Mouse (Mus musculus) forelimb bud, embryonic 11.5 days (tissue): ENCODE data around the gene Zc3h10.
"Not testable (repeated sequence)": the region's sequence is repeated elsewhere in the genome, so short reads cannot be mapped to it uniquely, and the experiment has no call there.

Experiments
- DNase-seq: peaks from one replicate; pipeline ENCODE4 v3.0.0-alpha.2; 2012; ENCODE audit warnings: low read depth, low spot score

Zc3h10 gene

DNA sequence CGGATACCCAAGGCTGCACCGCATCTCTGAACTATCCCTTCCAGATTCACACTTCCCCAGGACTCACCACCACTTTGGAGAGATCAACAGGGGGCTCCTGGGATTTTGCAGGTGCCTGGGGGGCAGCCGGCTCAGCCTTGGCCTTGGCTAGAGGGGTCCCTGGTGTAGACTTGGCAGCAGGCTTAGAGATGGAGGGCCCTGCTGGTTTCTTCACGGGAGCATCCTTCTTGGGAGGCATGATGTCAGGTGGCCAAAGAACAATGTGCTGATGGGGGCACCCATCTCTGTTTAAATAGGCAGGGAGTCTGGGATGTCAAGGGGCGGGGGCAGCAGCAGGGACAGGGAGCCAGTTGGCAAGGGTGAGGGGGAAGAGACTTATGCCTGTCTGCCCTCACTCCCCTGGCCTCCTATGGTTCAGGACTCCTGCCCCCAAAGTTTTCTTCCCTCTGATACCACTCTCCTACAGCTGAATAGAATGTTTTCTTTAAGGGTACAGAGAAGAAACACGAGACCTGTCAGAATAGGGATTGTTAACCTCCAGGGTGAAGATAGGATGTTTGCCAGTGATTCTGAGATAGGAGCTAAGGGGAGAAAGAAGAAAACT is 50.3 kb downstream of the Zc3h10 start:
- no peak for DNase-seq

DNA sequence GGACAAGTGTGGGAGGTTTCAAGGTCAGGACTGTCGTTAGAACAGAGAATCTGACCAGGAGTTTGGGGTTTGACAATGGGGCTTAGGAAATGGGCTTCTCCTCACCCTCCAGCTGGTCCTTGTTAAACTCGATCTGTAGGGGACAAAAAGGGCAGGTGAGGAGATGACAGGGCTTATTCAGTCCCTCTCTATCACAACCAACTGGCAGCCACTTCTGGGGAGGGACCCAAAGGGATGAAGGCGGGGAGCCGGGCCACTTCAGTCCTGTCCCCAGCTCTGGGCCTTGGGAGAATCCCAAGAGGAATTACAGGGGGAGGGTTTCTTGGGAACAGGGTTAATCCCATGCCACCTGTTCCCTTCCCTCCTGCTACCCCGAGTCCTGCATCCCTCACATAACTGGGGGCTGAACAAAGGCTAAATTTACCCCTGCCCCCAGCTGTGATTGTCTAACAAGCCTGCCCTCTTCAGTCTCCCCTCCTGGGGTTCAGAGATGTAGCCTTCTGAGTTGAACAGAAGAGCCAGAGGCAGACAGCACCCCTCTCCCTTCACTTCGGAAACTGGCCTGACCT is 51.0 kb downstream of the Zc3h10 start:
- no peak for DNase-seq

DNA sequence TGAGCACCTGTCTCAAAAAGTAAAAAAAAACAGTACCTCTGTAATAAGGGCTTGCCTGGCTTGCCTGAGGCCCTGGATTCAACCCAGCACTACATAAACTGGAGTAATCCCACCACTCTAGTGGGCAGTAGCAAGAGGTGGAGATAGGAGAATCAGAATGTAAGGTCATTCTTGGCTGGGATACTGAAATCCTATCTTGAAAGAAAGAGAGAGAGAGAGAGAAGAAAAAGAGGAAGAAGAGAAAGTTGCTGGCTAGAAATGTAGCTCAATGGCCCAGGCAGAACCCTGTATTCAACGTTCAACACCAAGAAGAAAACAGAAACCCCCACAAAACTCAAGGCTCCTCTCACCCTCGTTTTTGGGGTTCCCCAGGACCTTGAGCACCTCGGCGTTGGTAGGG is 51.7 kb downstream of the Zc3h10 start:
- no peak for DNase-seq

DNA sequence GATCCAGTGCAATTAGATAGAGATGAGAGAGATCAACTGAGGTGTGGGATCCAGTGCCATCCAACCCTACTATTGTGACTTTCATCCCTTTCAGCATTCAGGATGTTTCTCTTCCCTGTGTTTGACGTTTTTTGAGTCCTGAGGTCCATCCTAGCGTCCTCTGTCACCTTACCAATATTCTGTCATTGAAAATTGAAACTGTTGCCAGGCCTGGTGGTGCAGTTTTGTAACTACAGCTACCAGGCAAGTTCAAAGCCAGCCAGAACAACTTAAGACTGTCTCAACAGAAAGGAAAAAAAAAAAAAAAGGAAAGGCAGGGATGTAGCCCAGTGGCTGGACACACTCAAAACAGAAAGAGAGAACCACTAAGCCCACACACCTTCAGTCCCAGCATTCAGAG is 52.3 kb downstream of the Zc3h10 start:
- DNase-seq, result no peak

DNA sequence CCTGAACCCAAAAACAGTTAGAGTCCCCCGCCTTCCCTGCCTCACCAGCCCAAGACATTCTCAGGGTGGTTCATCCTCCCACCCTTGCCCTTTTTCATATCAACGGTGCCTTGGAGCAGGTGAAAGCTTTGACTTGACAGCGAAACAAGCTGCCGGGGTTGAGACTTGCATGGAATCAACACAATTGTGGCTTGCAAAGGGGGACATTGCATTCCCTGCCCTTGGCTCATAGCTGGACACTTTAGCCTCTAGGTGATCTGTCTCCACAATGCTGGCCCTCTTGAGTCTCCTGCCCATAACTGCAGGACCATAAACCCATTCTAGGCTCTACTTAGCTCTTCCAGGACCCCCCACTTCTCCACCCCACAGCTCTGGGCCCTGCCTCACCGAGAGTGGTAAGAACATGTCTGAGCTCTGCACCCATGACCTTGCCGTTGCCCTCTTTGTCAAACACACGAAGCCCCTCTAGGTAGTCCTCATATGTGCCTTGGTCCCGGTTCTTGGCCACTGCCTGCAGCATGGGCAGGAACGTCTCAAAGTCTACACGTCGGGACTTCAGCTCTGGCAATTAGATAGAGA is 52.8 kb downstream of the Zc3h10 start:
- DNase-seq, result no peak

DNA sequence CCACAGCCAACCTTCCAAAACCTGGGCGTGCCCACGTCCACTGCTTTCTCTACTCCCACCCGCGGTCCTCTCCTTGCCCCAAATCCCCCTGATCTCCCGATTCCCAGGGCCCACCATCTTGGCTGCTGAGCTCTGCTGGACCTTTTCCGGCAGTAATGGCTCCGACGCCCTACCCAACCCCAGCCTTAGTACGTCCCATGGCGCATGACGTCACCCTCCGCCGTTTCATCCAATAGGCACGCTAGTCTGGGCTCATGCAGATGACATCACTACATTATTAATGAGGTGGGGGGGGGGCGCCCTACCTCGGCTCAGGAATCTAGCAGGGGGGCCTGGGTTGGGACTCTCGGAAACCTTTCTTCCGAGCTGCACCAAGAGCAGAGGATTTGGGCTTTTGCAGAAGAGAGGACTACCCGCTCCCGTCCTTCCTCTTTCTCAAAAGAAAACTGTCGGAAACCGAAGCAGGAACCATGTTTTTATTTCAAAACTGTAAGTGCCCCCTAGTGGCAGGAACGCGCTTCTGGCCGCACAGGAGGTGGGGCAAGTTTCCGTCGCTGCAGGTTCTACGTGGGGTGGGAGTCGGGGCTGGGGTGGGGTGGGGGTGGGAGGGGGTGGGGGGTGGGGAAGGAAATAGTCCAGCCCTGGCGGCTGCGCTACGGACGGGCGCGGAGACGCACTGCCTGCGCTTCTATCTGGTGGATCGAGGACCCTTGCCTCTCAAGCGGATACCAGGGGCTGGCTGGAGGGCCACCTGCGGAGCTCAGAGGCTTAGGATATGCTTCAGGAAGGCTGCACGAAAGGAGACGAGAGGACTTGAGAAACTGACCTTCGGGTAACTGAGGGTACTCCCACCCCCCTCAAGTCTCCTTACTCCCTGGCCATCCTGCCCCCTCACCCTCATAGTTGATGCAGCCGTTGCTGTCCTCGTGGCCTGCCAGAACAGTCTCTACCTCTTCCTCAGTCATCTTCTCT is 53.6 kb downstream of the Zc3h10 start, which contains the start of gene Myl6:
Gene Myl6, minus strand, starts transcription at position 451 of the 972 bp plus-strand sequence.
- peak; percentile 99 for DNase-seq

DNA sequence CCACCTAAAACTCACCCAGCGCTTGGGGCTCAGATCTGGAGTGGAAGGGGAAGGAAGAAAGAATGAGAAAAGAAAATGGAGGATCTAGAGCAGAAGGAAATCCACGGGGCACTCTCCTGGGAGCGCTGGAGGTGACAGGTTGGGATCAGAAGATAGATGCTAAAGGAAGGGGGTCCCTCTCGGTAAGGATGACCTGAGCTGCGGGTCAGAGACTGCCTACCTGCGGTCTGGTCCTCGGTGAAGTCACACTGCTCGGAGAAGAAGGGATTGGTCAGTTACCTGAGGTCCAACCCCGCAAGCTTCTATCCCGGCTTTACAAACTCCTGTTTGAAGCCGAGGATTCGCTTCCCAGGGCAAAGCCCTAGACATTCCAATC is 54.3 kb downstream of the Zc3h10 start:
- DNase-seq, result no peak

DNA sequence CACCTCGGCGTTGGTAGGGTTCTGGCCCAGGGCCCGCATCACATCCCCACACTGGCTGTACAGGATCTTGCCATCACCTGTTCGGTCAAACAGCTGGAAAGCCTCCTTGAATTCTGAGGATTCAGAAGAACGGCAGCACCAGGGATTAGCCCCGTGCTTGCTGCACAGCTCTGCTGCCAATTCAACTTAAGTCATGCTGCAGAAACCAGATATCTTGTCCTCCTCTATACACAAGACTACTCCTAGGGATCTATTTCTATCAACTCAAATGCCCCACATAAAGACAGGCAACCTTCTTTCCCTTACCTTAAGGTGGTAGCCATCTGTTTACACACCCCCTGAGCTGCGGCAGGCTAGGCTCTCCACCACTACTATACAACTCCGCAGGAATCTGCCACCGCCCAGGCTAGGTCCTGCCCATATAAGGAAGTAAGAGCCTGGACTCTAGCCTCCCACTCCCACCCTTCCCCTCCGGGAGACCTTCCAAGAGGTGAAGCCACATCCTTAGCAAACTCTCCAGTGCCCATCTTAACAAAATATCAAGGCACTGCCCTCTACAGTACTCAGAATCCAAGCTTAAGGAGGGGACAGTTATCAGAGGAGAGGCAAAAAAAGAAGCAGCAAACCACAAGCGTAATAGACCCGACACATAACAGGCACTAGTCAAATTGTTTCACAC is 54.8 kb downstream of the Zc3h10 start:
- peak; percentile 36 for DNase-seq

DNA sequence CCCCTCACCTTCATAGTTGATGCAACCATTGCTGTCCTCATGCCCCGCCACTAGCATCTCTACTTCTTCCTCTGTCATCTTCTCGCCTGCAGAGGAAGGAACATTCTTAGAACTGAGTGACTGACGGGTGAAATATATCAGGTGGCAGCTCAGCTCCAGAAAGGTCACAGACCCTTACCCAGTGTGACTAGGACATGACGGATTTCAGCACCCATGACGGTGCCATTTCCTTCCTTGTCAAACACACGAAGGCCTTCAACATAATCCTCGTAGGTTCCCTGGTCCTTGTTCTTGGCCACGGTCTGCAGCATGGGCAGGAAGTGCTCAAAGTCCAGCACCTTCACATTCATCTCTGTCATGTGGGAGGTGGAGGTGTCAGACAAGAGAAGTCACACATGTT is 55.5 kb downstream of the Zc3h10 start:
- not testable (repeated sequence) for DNase-seq
